Mouse (Mus musculus): ENCODE data around the gene Nfib. TPM values are rescaled to one million over a fixed set of nuclear protein-coding genes. Genes with fewer than 3 reads are reported as not detected.

The Nfib gene
- polyA plus RNA-seq, 1 experiment from 2014 or later: 27.3 TPM

GRCm38 (mm10) chr4:82592086-82593030, 113.2 kb downstream of the Nfib start:
- TF ChIP-seq CTCF (IDR thresholded peaks at IDR 0.05): no peak
- H3K27me3 ChIP-seq: no peaks in the 10 kb centered on the region
- POLR2A ChIA-PET: interaction anchor here (0.6 kb wide), 2 partner anchors 27 to 623 kb away, joined by 3 to 4 read pairs; no protein-coding TSS in a partner anchor
- ATAC-seq: no peak
- in situ Hi-C loops (cut with MboI; ENCODE audit: low pct_unique_long_range_greater_than_20kb): loop anchor here (25.0 kb wide), 1 partner anchor 1405 kb away; no protein-coding TSS in a partner anchor
- CTCF ChIA-PET: interaction anchor here (0.9 to 1.9 kb wide), 6 partner anchors 9 to 341 kb away, joined by 3 to 5 read pairs (median 3); no protein-coding TSS in a partner anchor
- DNase-seq (ENCODE audit: low read depth, low spot score): no peak

GRCm38 (mm10) chr4:82589345-82589890, 116.1 kb downstream of the Nfib start:
- in situ Hi-C loops (cut with MboI; ENCODE audit: low pct_unique_long_range_greater_than_20kb): loop anchor here (5.0 to 25.0 kb wide), 2 partner anchors 1022 to 1402 kb away; no protein-coding TSS in a partner anchor
- CTCF ChIA-PET: interaction anchor here (1.0 to 1.9 kb wide), 6 partner anchors 18 to 1023 kb away, joined by 3 to 5 read pairs (median 3); no protein-coding TSS in a partner anchor
- H3K27me3 ChIP-seq: no peaks in the 10 kb centered on the region
- ATAC-seq: no peak
- POLR2A ChIA-PET: no interaction called here
- DNase-seq (ENCODE audit: low read depth, low spot score): no peak
- TF ChIP-seq CTCF (IDR thresholded peaks at IDR 0.05): peak; percentile 74

GRCm38 (mm10) chr4:82588718-82589117, 116.8 kb downstream of the Nfib start:
- POLR2A ChIA-PET: no interaction called here

GRCm38 (mm10) chr4:82587146-82587870, 118.2 kb downstream of the Nfib start:
- ATAC-seq (no peak), DNase-seq (ENCODE audit: low read depth, low spot score) (no peak)
- in situ Hi-C loops (cut with MboI; ENCODE audit: low pct_unique_long_range_greater_than_20kb): loop anchor here (5.0 to 25.0 kb wide), 2 partner anchors 1020 to 1400 kb away; no protein-coding TSS in a partner anchor
- ChIA-PET POLR2A (no interaction called here), CTCF (interaction anchor here (1.0 kb wide), 1 partner anchor 32 kb away, joined by 3 read pairs; no protein-coding TSS in a partner anchor)
- no peaks in the 10 kb centered on the region for H3K27me3 ChIP-seq
- TF ChIP-seq CTCF (IDR thresholded peaks at IDR 0.05): no peak

More at GRCm38 (mm10) chr4:82588718-82589117, 116.8 kb downstream of the Nfib start:
- no peaks in the 10 kb centered on the region for H3K27me3 ChIP-seq
- CTCF ChIA-PET: interaction anchor here (1.0 to 1.9 kb wide), 6 partner anchors 21 to 1027 kb away, joined by 3 to 5 read pairs (median 3); no protein-coding TSS in a partner anchor
- DNase-seq (ENCODE audit: low read depth, low spot score): no peak
- in situ Hi-C loops (cut with MboI; ENCODE audit: low pct_unique_long_range_greater_than_20kb): loop anchor here (5.0 to 25.0 kb wide), 2 partner anchors 1021 to 1401 kb away; no protein-coding TSS in a partner anchor
- no peak for TF ChIP-seq CTCF (IDR thresholded peaks at IDR 0.05)
- ATAC-seq: no peak

- ATAC-seq: no peak
- TF ChIP-seq CTCF (IDR thresholded peaks at IDR 0.05): no peak
- in situ Hi-C loops (cut with MboI; ENCODE audit: low pct_unique_long_range_greater_than_20kb): loop anchor here (5.0 to 25.0 kb wide), 2 partner anchors 1019 to 1399 kb away; no protein-coding TSS in a partner anchor
- CTCF ChIA-PET: interaction anchor here (1.0 kb wide), 1 partner anchor 32 kb away, joined by 3 read pairs; no protein-coding TSS in a partner anchor
- no peaks in the 10 kb centered on the region for H3K27me3 ChIP-seq
- POLR2A ChIA-PET: no interaction called here
- no peak for DNase-seq (ENCODE audit: low read depth, low spot score)
Observed at GRCm38 (mm10) chr4:82586637-82587036, 118.9 kb downstream of the Nfib start.

GRCm38 (mm10) chr4:82585536-82585935, 120.0 kb downstream of the Nfib start:
- no peak for ATAC-seq
- ChIA-PET CTCF (no interaction called here), POLR2A (no interaction called here)
- DNase-seq (ENCODE audit: low read depth, low spot score): no peak
- no peak for TF ChIP-seq CTCF (IDR thresholded peaks at IDR 0.05)
- in situ Hi-C loops (cut with MboI; ENCODE audit: low pct_unique_long_range_greater_than_20kb): loop anchor here (5.0 to 25.0 kb wide), 2 partner anchors 1018 to 1398 kb away; no protein-coding TSS in a partner anchor
- H3K27me3 ChIP-seq: no peaks in the 10 kb centered on the region

GRCm38 (mm10) chr4:82585056-82585455, 120.5 kb downstream of the Nfib start:
- TF ChIP-seq CTCF (IDR thresholded peaks at IDR 0.05): no peak
- ChIA-PET POLR2A (no interaction called here), CTCF (no interaction called here)
- H3K27me3 ChIP-seq: no peaks in the 10 kb centered on the region
- ATAC-seq (no peak), DNase-seq (ENCODE audit: low read depth, low spot score) (no peak)
- in situ Hi-C loops (cut with MboI; ENCODE audit: low pct_unique_long_range_greater_than_20kb): loop anchor here (5.0 to 25.0 kb wide), 2 partner anchors 1018 to 1398 kb away; no protein-coding TSS in a partner anchor

- DNase-seq (ENCODE audit: low read depth, low spot score): no peak
- TF ChIP-seq CTCF (IDR thresholded peaks at IDR 0.05): no peak
- CTCF ChIA-PET: no interaction called here
- in situ Hi-C loops (cut with MboI; ENCODE audit: low pct_unique_long_range_greater_than_20kb): loop anchor here (25.0 kb wide), 1 partner anchor 1397 kb away; no protein-coding TSS in a partner anchor
- POLR2A ChIA-PET: no interaction called here
- ATAC-seq: no peak
- no peaks in the 10 kb centered on the region for H3K27me3 ChIP-seq
Observed at GRCm38 (mm10) chr4:82584548-82584947, 121.0 kb downstream of the Nfib start.

- ATAC-seq: no peak
- ChIA-PET CTCF (no interaction called here), POLR2A (no interaction called here)
- in situ Hi-C loops (cut with MboI; ENCODE audit: low pct_unique_long_range_greater_than_20kb): no loop called here
- no peak for TF ChIP-seq CTCF (IDR thresholded peaks at IDR 0.05)
- no peak for DNase-seq (ENCODE audit: low read depth, low spot score)
- H3K27me3 ChIP-seq: no peaks in the 10 kb centered on the region
Observed at GRCm38 (mm10) chr4:82573291-82573605, 132.3 kb downstream of the Nfib start.

Data from Patski (cell line).